Comparison of ENCODE assay signal across 12 mouse cellular contexts in the genomic region with DNA sequence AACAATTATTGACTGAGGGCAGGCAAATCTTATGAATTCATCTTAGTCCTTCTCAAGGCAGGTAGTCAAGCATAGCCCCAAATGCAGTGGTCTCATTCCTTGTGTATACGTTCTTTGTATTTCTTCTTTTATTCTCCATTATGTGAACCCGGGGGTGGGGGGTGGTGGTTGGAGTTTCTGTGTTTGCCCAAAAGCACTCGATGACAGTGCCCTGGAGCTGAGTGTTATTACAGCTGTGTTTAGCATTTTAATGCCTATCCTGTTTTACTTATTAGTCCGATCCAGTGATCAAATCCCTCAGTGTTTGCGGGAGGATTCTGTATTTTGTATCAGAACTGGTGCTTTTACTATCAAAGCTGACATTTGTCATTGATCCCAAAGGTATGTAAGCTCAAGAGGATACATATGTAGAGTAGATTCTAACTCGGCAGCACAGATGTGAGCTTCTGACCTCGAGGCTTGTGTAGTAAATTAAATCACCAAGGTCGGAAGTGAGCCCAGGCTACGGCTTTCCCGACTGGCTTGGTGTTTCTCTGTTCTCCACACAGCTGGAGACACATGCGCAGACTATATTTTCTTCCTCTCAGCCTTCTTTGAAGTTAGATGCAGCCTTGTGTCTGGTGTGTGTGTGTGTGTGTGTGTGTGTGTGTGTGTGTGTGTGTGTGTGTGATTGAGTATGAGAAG.
A peak's percentile ranks its signal among the peaks of the same experiment; 100 is the strongest.
DNase-seq lines count a peak whose midpoint lies in the region; ATAC-seq and TF ChIP-seq lines count a peak whose summit lies in the region.
"Had no signal": no experiment of that assay in that cellular context is flagged by ENCODE, and none has a peak within 500 bp of the region (broad histone marks: within the 10 kb centered on the region; RNA-seq: fewer than 3 reads in every experiment).

No protein-coding gene starts in this region.

- DNase-seq in adrenal gland, adult (ENCODE audit: inconsistent age in 2 of 2, low spot score in 1 of 2): peak; percentile 40 to 82
- DNase-seq in adrenal gland, adult 18-20 months (ENCODE audit: low spot score in 2 of 2): no peak
- no peak for DNase-seq in liver, adult 2 months (ENCODE audit: extremely low read depth, low read depth, low spot score)
- peak; percentile 65 for DNase-seq in forelimb bud, embryonic 11.5 days (ENCODE audit: low read depth, low spot score)
- no peak for DNase-seq in gastrocnemius, adult 2 months
- no peak for DNase-seq in liver
- DNase-seq: liver, embryonic 13.5 days; lung, postnatal 4 days; retina, postnatal 1 day had no signal

- peak overlapping the region; percentile 95 for H3K27ac ChIP-seq in liver, adult 2 months (replicated peaks; ENCODE audit: insufficient read depth, low read depth, low read length)
- no peak overlapping the region for H3K27ac ChIP-seq in liver, embryonic 12.5 days
- H3K27ac ChIP-seq in stomach, embryonic 14.5 days (ENCODE audit: low read length): peak overlapping the region; percentile 10; the same call in 1 of the 2 replicates
- H3K27ac ChIP-seq in gastrocnemius, adult 2 months: no peak overlapping the region
- H3K27ac ChIP-seq: liver, embryonic 13.5 days had no signal

- H3K36me3 ChIP-seq in liver, adult 2 months (ENCODE audit: control insufficient read depth, insufficient read depth, low read length): no peaks in the 10 kb centered on the region
- H3K36me3 ChIP-seq in liver, embryonic 12.5 days: no peaks in the 10 kb centered on the region
- H3K36me3 ChIP-seq in stomach, embryonic 14.5 days (ENCODE audit: control insufficient read depth, insufficient read depth, low read length): no peaks in the 10 kb centered on the region
- H3K36me3 ChIP-seq: heart, embryonic 12.5 days; liver, embryonic 13.5 days had no signal

- no peaks in the 10 kb centered on the region for H3K9me3 ChIP-seq in liver, embryonic 12.5 days (replicated peaks)
- H3K9me3 ChIP-seq in stomach, embryonic 14.5 days (ENCODE audit: control insufficient read depth, low read depth, low read length): no peaks in the 10 kb centered on the region
- H3K9me3 ChIP-seq: heart, embryonic 12.5 days; liver, embryonic 13.5 days had no signal

- no peak overlapping the region for H3K4me2 ChIP-seq in liver, embryonic 12.5 days
- peak overlapping the region; percentile 14; the same call in 1 of the 2 replicates for H3K4me2 ChIP-seq in stomach, embryonic 14.5 days (replicated peaks; ENCODE audit: low read depth, low read length)
- H3K4me2 ChIP-seq: heart, embryonic 12.5 days; liver, embryonic 13.5 days had no signal

- ATAC-seq in liver, embryonic 12.5 days: no peak
- ATAC-seq in stomach, embryonic 14.5 days (ENCODE audit: insufficient number of reproducible peaks, insufficient read depth, low FRiP score, low read depth): peak; percentile 18; the same call in 1 of the 2 replicates

- H3K9ac ChIP-seq in liver, adult 2 months (ENCODE audit: low read depth, low read length): no peak overlapping the region
- no peak overlapping the region for H3K9ac ChIP-seq in liver, embryonic 12.5 days
- no peak overlapping the region for H3K9ac ChIP-seq in stomach, embryonic 14.5 days (replicated peaks; ENCODE audit: low read depth, low read length)
- H3K9ac ChIP-seq: heart, embryonic 12.5 days; liver, embryonic 13.5 days had no signal

- no peak for TF ChIP-seq CTCF in liver, adult 2 months (IDR thresholded peaks at IDR 0.05; ENCODE audit: low read depth, low read length)
- no peak for TF ChIP-seq CTCF in gastrocnemius, adult 2 months (IDR thresholded peaks at IDR 0.05)

- no peak overlapping the region for H3K4me3 ChIP-seq in liver, adult 2 months (ENCODE audit: insufficient read depth, low read depth, low read length)
- H3K4me3 ChIP-seq in liver, embryonic 12.5 days: no peak overlapping the region
- no peak overlapping the region for H3K4me3 ChIP-seq in stomach, embryonic 14.5 days (ENCODE audit: low read depth, low read length)
- no peak overlapping the region for H3K4me3 ChIP-seq in gastrocnemius, adult 2 months
- H3K4me3 ChIP-seq: heart, embryonic 12.5 days; liver, embryonic 13.5 days had no signal

- 85% methylated on average over 11 of the region's 11 CpGs for whole genome bisulfite sequencing in liver, adult 2 months
- WGBS in liver, embryonic 12.5 days (ENCODE audit: insufficient replicate concordance): 75% methylated on average over 11 of the region's 11 CpGs
- WGBS in stomach, embryonic 14.5 days: 43% methylated on average over 11 of the region's 11 CpGs

- intact Hi-C loops in gastrocnemius, adult 2 months (cut with DNase I): no loop called here

- no peaks in the 10 kb centered on the region for H3K79me2 ChIP-seq in liver, adult 2 months (ENCODE audit: control insufficient read depth, insufficient read depth, low read length)

- TF ChIP-seq POLR2A in liver, adult 2 months (IDR thresholded peaks at IDR 0.05; ENCODE audit: extremely low read depth, insufficient read depth, low read length): no peak

- H3K4me1 ChIP-seq in liver, adult 2 months (ENCODE audit: control insufficient read depth, insufficient read depth, low read length): peaks cover 15% of the 10 kb centered on the region
- no peaks in the 10 kb centered on the region for H3K4me1 ChIP-seq in liver, embryonic 12.5 days
- no peaks in the 10 kb centered on the region for H3K4me1 ChIP-seq in stomach, embryonic 14.5 days (ENCODE audit: control insufficient read depth, insufficient read depth, low read length)
- H3K4me1 ChIP-seq: liver, embryonic 13.5 days had no signal

- H3K27me3 ChIP-seq in liver, adult 2 months (ENCODE audit: control insufficient read depth, insufficient read depth, low read length): no peaks in the 10 kb centered on the region
- no peaks in the 10 kb centered on the region for H3K27me3 ChIP-seq in liver, embryonic 12.5 days (replicated peaks)
- H3K27me3 ChIP-seq in stomach, embryonic 14.5 days (ENCODE audit: control insufficient read depth, insufficient read depth, low read length): no peaks in the 10 kb centered on the region
- H3K27me3 ChIP-seq: heart, embryonic 12.5 days; liver, embryonic 13.5 days had no signal

Comparison
In these comparisons a context has a peak if more than half of its experiments do, and no peak if none do; other contexts are left out.
1. DNase-seq: peak in adrenal gland, adult (2 of 2) and forelimb bud, embryonic 11.5 days (single experiment); none in adrenal gland, adult 18-20 months (0 of 2), liver, adult 2 months (single experiment), gastrocnemius, adult 2 months (single experiment) and liver (single experiment).
2. H3K27ac ChIP-seq: peak in liver, adult 2 months (single experiment) and stomach, embryonic 14.5 days (single experiment); none in liver, embryonic 12.5 days (single experiment) and gastrocnemius, adult 2 months (single experiment).